19 mouse cellular contexts compared by ENCODE assay signal in the genomic region with DNA sequence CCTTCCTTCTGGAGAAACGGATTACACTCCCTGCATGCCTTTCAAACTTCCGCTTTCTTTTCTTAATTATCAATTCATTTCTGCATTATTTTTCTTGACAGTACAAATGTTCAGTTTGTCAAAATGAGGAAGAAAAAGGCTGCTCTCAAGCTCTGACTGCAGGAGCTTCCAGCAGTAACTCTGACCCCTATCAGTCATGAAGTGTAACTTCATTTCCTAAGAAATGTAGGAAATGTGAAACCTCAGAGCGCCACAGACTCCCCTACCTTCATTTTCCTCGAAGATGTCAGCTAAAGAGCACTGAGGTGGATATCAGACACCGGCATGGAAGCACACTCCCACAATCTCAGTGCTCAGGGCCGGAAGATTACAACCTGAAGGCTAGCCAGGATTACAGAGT. TPM values are rescaled to one million over a fixed set of nuclear protein-coding genes. Genes with fewer than 3 reads are reported as not detected.
DNase-seq lines count a peak whose midpoint lies in the region; ATAC-seq lines count a peak whose summit lies in the region.
"Had no signal": no experiment of that assay in that cellular context is flagged by ENCODE, and none has a peak within 500 bp of the region (broad histone marks: within the 10 kb centered on the region; RNA-seq: fewer than 3 reads in every experiment).

No protein-coding gene starts in this region.

- 65% methylated on average over 6 of the region's 6 CpGs for WGBS in kidney, embryonic 16.5 days

- peaks cover 34% of the 10 kb centered on the region for H3K36me3 ChIP-seq in kidney, embryonic 16.5 days (ENCODE audit: insufficient read depth, low read length)
- H3K36me3 ChIP-seq: midbrain, embryonic 15.5 days had no signal

- H3K27ac ChIP-seq in kidney, embryonic 16.5 days (ENCODE audit: low read length) = no peak overlapping the region
- H3K27ac ChIP-seq: heart, embryonic 10.5 days; limb, embryonic 15.5 days; midbrain, embryonic 15.5 days had no signal

- no peak overlapping the region for H3K9ac ChIP-seq in kidney, embryonic 16.5 days (replicated peaks; ENCODE audit: low read length)
- H3K9ac ChIP-seq: limb, embryonic 15.5 days; midbrain, embryonic 15.5 days had no signal

- no peaks in the 10 kb centered on the region for H3K9me3 ChIP-seq in kidney, embryonic 16.5 days (ENCODE audit: low read length)
- H3K9me3 ChIP-seq: heart, embryonic 10.5 days; limb, embryonic 15.5 days; midbrain, embryonic 15.5 days had no signal

- H3K27me3 ChIP-seq in kidney, embryonic 16.5 days (ENCODE audit: insufficient read depth, low read length) = no peaks in the 10 kb centered on the region
- H3K27me3 ChIP-seq: limb, embryonic 15.5 days; midbrain, embryonic 15.5 days had no signal

- no peak overlapping the region for H3K4me2 ChIP-seq in kidney, embryonic 16.5 days (replicated peaks; ENCODE audit: low read depth, low read length)
- H3K4me2 ChIP-seq: limb, embryonic 15.5 days; midbrain, embryonic 15.5 days had no signal

- H3K4me3 ChIP-seq in kidney, embryonic 16.5 days (ENCODE audit: low read length) = no peak overlapping the region
- H3K4me3 ChIP-seq: heart, embryonic 10.5 days; limb, embryonic 15.5 days; midbrain, embryonic 15.5 days had no signal

- H3K4me1 ChIP-seq in kidney, embryonic 16.5 days (ENCODE audit: insufficient read depth, low read length) = no peaks in the 10 kb centered on the region
- H3K4me1 ChIP-seq: heart, embryonic 10.5 days; limb, embryonic 15.5 days; midbrain, embryonic 15.5 days had no signal

- peak; percentile 75 for DNase-seq in heart, adult 11 months
- no peak for DNase-seq in heart, adult 18-20 months
- no peak for DNase-seq in kidney, adult 11 months
- DNase-seq in 3T3-L1 (ENCODE audit: low read depth, low spot score) = peak; percentile 16
- no peak for DNase-seq in adrenal gland, adult (ENCODE audit: inconsistent age in 2 of 2, low spot score in 1 of 2)
- DNase-seq in testis, postnatal 14 days (ENCODE audit: low spot score) = no peak
- DNase-seq: adrenal gland, adult 8-10 months; cerebellum, adult 11 months; cerebellum, postnatal 14 days; heart, postnatal 4 days; kidney, postnatal 36 days; lung, adult 18-20 months; thymus, adult 18-20 months had no signal

- ATAC-seq in kidney, embryonic 16.5 days (ENCODE audit: low FRiP score, low TSS enrichment) = peak; percentile 9; the same call in 1 of the 2 replicates
- ATAC-seq in common myeloid progenitor, adult 5-6 weeks (replicated peaks; ENCODE audit: low read depth, poor library complexity, severe bottlenecking) = peak; percentile 53
- ATAC-seq: forebrain, embryonic 14.5 days; midbrain, embryonic 15.5 days had no signal

RNA-seq across cellular contexts. Expression of gene Cep152, which starts 30.8 kb away (rescaled TPM):
- 1 to 10 TPM; 1.4 to 1.5 TPM for total RNA-seq in heart, adult 18-20 months (2021)
- polyA plus RNA-seq in kidney, embryonic 16.5 days (2015; fragmentation: Nextera tagmentation; extraction: Ambion mirVana) = 7.4 and 8.9 TPM in 2 replicates
- total RNA-seq in common myeloid progenitor, adult 5-6 weeks (2017) = 18.2 and 18.5 TPM in 2 replicates

Comparison
In these comparisons a context has a peak if more than half of its experiments do, and no peak if none do; other contexts are left out.
1. DNase-seq: peak in heart, adult 11 months (single experiment) and 3T3-L1 (single experiment); none in heart, adult 18-20 months (0 of 2), kidney, adult 11 months (single experiment), adrenal gland, adult (0 of 2) and testis, postnatal 14 days (single experiment).